Comparison of ENCODE assay signal across 8 mouse cellular contexts in the genomic region with DNA sequence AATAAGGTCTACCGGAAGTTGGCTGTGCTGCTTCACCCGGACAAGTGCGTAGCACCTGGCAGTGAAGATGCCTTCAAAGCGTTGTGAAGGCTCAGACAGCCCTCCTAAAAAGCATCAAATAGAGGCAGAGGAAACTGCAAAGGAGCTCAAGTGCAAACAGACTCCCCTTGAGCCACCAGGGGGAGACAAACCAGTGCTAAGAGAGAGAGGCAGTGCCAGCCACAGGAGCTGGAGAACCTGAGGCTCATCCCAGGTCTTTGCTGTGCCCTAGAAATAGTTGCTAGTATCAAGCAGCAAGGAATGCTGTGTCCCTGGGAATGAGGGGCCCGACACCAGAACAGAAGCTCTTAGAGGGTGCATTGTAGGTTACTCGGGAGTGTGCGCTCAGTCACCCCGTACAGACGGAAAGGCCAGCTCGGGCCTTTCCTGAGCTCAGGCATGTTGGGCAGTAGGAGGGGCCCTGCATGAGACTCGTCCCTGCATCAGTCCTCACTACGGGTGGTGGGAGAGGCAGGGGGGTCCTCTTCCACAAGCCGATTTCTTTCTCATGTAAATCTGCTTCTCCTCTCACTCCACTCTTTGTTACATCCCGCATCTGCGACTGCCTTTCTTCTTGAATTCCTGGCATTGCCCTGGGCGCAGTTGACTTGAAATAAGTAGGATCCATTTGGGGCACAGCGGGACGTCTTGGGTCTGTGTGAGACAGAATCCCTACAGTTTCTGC. TPM values are rescaled to one million over a fixed set of nuclear protein-coding genes. Genes with fewer than 3 reads are reported as not detected.
DNase-seq lines count a peak whose midpoint lies in the region; ATAC-seq lines count a peak whose summit lies in the region.

No protein-coding gene starts in this region.

- 20% methylated on average over 18 of the region's 18 CpGs for WGBS in limb, embryonic 13.5 days

- peak; percentile 78 for ATAC-seq in limb, embryonic 13.5 days (ENCODE audit: low FRiP score, low read depth)
- peak; percentile 49 for ATAC-seq in monocyte, adult 5-6 weeks (replicated peaks; ENCODE audit: insufficient number of reproducible peaks, low FRiP score, low TSS enrichment, poor library complexity, severe bottlenecking)

- H3K4me1 ChIP-seq in limb, embryonic 13.5 days = peaks cover 5% of the 10 kb centered on the region; the same call in 1 of the 2 replicates

- H3K4me3 ChIP-seq in limb, embryonic 13.5 days = peak overlapping the region; percentile 24

- no peaks in the 10 kb centered on the region for H3K36me3 ChIP-seq in limb, embryonic 13.5 days

- H3K9ac ChIP-seq in limb, embryonic 13.5 days = 0 out of 2 replicates have a peak overlapping the region, but pooled peaks have one; percentile 13

- no peaks in the 10 kb centered on the region for H3K27me3 ChIP-seq in limb, embryonic 13.5 days

- no peak overlapping the region for H3K27ac ChIP-seq in limb, embryonic 13.5 days

- peak; percentile 21 for DNase-seq in 3134 (ENCODE audit: extremely low read depth, insufficient read length, low spot score)
- DNase-seq in adrenal gland, postnatal 10 days = peak; percentile 84
- DNase-seq in embryo, embryonic 9.5 days (ENCODE audit: extremely low spot score) = peak; percentile 80
- peak; percentile 24 for DNase-seq in heart, adult 8-10 months (ENCODE audit: low spot score)
- DNase-seq in kidney, adult 9 months = peak; percentile 71
- peak; percentile 55 to 57 for DNase-seq in spleen, postnatal 36 days (ENCODE audit: low spot score in 2 of 2)

- H3K4me2 ChIP-seq in limb, embryonic 13.5 days (replicated peaks) = peak overlapping the region; percentile 59

- no peaks in the 10 kb centered on the region for H3K9me3 ChIP-seq in limb, embryonic 13.5 days

RNA-seq across cellular contexts. Expression of gene Tpp2, which starts 34.3 kb away (rescaled TPM):
- 10 to 100 TPM; 42.7 to 49.8 TPM for total RNA-seq in adrenal gland, postnatal 10 days (2021)
- 10 to 100 TPM; 35.5 to 42.4 (median 41.3) TPM for total RNA-seq in heart, adult 8-10 months (2022)
- 67.3 and 70.0 TPM in 2 replicates for polyA plus RNA-seq in limb, embryonic 13.5 days (2015; fragmentation: Nextera tagmentation; extraction: Ambion mirVana)
- total RNA-seq in monocyte, adult 5-6 weeks (2017) = 149 to 236 TPM (median 155 TPM) in 3 replicates

Comparison
In these comparisons a context has a peak if more than half of its experiments do, and no peak if none do; other contexts are left out.
1. DNase-seq: peak in every context shown above with its lines; median percentile 84 in adrenal gland, postnatal 10 days; 80 in embryo, embryonic 9.5 days; 71 in kidney, adult 9 months; 56 in spleen, postnatal 36 days; 24 in heart, adult 8-10 months; 21 in 3134.